Mouse (Mus musculus): ENCODE measurements around the gene 1810049J17Rik.

DNA sequence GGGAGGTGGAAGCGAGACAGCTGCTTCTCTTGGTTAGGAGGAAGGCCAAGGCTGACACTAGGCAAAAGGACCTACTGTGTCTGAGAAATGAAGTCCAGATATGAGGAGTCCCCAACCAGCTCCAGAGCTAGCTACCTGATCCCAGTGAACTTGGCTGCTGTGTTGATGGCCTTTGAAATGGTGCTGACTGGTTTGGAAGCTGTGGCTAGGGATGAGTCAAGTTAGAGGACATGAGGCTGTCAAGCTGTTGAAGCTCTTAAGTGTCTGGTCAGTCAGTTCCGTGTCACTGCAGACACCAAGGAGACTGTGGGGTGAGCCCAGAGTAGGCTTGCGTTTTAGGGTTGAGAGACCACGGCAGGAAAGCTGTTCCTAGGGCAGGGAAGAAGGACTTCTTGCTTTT lies 12.7 kb upstream of the 1810049J17Rik start:
- TF ChIP-seq TCF12 (IDR thresholded peaks at IDR 0.05; ENCODE audit: insufficient read depth, poor library complexity, severe bottlenecking) (no peak), POLR2A (IDR thresholded peaks at IDR 0.05; ENCODE audit: insufficient read length, low read depth) (no peak), MAX (IDR thresholded peaks at IDR 0.05; ENCODE audit: low read depth) (no peak), USF1 (IDR thresholded peaks at IDR 0.05; ENCODE audit: low read depth) (no peak)
